23 mouse cellular contexts compared by ENCODE assay signal in genomic region chr17:35175382-35175781, GRCm38 (mm10). TPM values are rescaled to one million over a fixed set of nuclear protein-coding genes. Genes with fewer than 3 reads are reported as not detected.
DNase-seq lines count a peak whose midpoint lies in the region; ATAC-seq and TF ChIP-seq lines count a peak whose summit lies in the region.
"Had no signal": no experiment of that assay in that cellular context is flagged by ENCODE, and none has a peak within 500 bp of the region (broad histone marks: within the 10 kb centered on the region; RNA-seq: fewer than 3 reads in every experiment).

No protein-coding gene starts in this region.

- ATAC-seq in midbrain, embryonic 13.5 days: no peak
- ATAC-seq in midbrain, embryonic 15.5 days (replicated peaks): no peak
- no peak for ATAC-seq in erythroid progenitor cell, adult 5-6 weeks (replicated peaks; ENCODE audit: low FRiP score, poor library complexity, severe bottlenecking)
- ATAC-seq: forebrain, embryonic 16.5 days; hindbrain, embryonic 16.5 days had no signal

- no peak for TF ChIP-seq CTCF in testis, adult 2 months (IDR thresholded peaks at IDR 0.05; ENCODE audit: control insufficient read depth, insufficient read depth, insufficient replicate concordance, low read depth, low read length)

- no peak for DNase-seq in testis, postnatal 14 days (ENCODE audit: low spot score)
- DNase-seq in induced T-regulatory cell, adult 2 months (ENCODE audit: low read depth): peak; percentile 54
- no peak for DNase-seq in left cerebral cortex, adult 18-20 months (ENCODE audit: low spot score in 2 of 2)
- DNase-seq: adrenal gland, adult 2 months; adrenal gland, postnatal 25 days; cerebellum, adult 2 months; cerebellum, postnatal 10 days; gastrocnemius, postnatal 10 days; heart, adult 18-20 months; heart, postnatal 10 days; heart, postnatal 4 days had no signal

- TF ChIP-seq POLR2A in testis, adult 2 months (IDR thresholded peaks at IDR 0.05; ENCODE audit: control insufficient read depth, low read depth, low read length): no peak

- no peak overlapping the region for H3K4me2 ChIP-seq in midbrain, embryonic 13.5 days (replicated peaks)
- H3K4me2 ChIP-seq in midbrain, embryonic 15.5 days: no peak overlapping the region
- H3K4me2 ChIP-seq: forebrain, embryonic 12.5 days; hindbrain, embryonic 12.5 days had no signal

- H3K9ac ChIP-seq in midbrain, embryonic 13.5 days (replicated peaks): 0 out of 2 replicates have a peak overlapping the region, but pooled peaks have one; percentile 1
- H3K9ac ChIP-seq in midbrain, embryonic 15.5 days: no peak overlapping the region
- H3K9ac ChIP-seq: forebrain, embryonic 12.5 days; hindbrain, embryonic 12.5 days had no signal

- no peaks in the 10 kb centered on the region for H3K4me1 ChIP-seq in midbrain, embryonic 13.5 days (replicated peaks)
- H3K4me1 ChIP-seq in midbrain, embryonic 15.5 days: no peaks in the 10 kb centered on the region
- no peaks in the 10 kb centered on the region for H3K4me1 ChIP-seq in testis, adult 2 months (ENCODE audit: control insufficient read depth, insufficient read depth, low read length)
- H3K4me1 ChIP-seq: forebrain, embryonic 12.5 days; hindbrain, embryonic 12.5 days had no signal

- no peaks in the 10 kb centered on the region for H3K36me3 ChIP-seq in midbrain, embryonic 13.5 days
- no peaks in the 10 kb centered on the region for H3K36me3 ChIP-seq in midbrain, embryonic 15.5 days (replicated peaks)
- no peaks in the 10 kb centered on the region for H3K36me3 ChIP-seq in testis, adult 2 months (ENCODE audit: control insufficient read depth, insufficient read depth, low read length)
- H3K36me3 ChIP-seq: forebrain, embryonic 12.5 days; heart, embryonic 10.5 days; hindbrain, embryonic 12.5 days had no signal

- 65% methylated on average over 6 of the region's 6 CpGs for WGBS in midbrain, embryonic 13.5 days
- 49% methylated on average over 6 of the region's 6 CpGs for WGBS in midbrain, embryonic 15.5 days

- no peaks in the 10 kb centered on the region for H3K9me3 ChIP-seq in midbrain, embryonic 13.5 days
- no peaks in the 10 kb centered on the region for H3K9me3 ChIP-seq in midbrain, embryonic 15.5 days
- H3K9me3 ChIP-seq: forebrain, embryonic 12.5 days; heart, embryonic 10.5 days; hindbrain, embryonic 12.5 days had no signal

- H3K4me3 ChIP-seq in midbrain, embryonic 13.5 days (replicated peaks): no peak overlapping the region
- no peak overlapping the region for H3K4me3 ChIP-seq in midbrain, embryonic 15.5 days
- H3K4me3 ChIP-seq in testis, adult 2 months (ENCODE audit: control insufficient read depth, low read depth, low read length): peak overlapping the region; percentile 94
- H3K4me3 ChIP-seq: forebrain, embryonic 12.5 days; heart, embryonic 10.5 days; hindbrain, embryonic 12.5 days had no signal

- no peak overlapping the region for H3K27ac ChIP-seq in midbrain, embryonic 13.5 days
- H3K27ac ChIP-seq in midbrain, embryonic 15.5 days: no peak overlapping the region
- peak overlapping the region; percentile 80 for H3K27ac ChIP-seq in testis, adult 2 months (ENCODE audit: control insufficient read depth, insufficient read depth, low read depth, low read length)
- H3K27ac ChIP-seq: forebrain, embryonic 12.5 days; heart, embryonic 10.5 days; hindbrain, embryonic 12.5 days had no signal

- H3K27me3 ChIP-seq in midbrain, embryonic 13.5 days: peaks cover 3% of the 10 kb centered on the region; the same call in 1 of the 2 replicates
- no peaks in the 10 kb centered on the region for H3K27me3 ChIP-seq in midbrain, embryonic 15.5 days (replicated peaks)
- H3K27me3 ChIP-seq in testis, adult 2 months (ENCODE audit: control insufficient read depth, insufficient read depth, low read length): no peaks in the 10 kb centered on the region

RNA-seq across cellular contexts. Expression of gene Aif1, which starts 0.5 kb away (rescaled TPM):
- polyA plus RNA-seq in midbrain, embryonic 13.5 days (2015; fragmentation: Nextera tagmentation; extraction: Ambion mirVana): 4.9 and 7.0 TPM in 2 replicates
- polyA plus RNA-seq in midbrain, embryonic 15.5 days (2015; fragmentation: Nextera tagmentation; extraction: Ambion mirVana): 7.3 and 8.2 TPM in 2 replicates
- 435 and 444 TPM in 2 replicates for polyA plus RNA-seq in testis, adult 2 months (2012; rRNA removed)
- total RNA-seq in erythroid progenitor cell, adult 5-6 weeks (2015; ENCODE audit: low replicate concordance): 14.1 and 28.1 TPM in 2 replicates
- 3.3 and 32.3 TPM in 2 replicates for total RNA-seq in erythroid progenitor cell, adult 5-6 weeks (2017; ENCODE audit: low replicate concordance)
- 10 to 100 TPM in 1 of 2 experiments, 1 to 10 TPM in 1; 8.6 to 11.6 TPM for total RNA-seq in left cerebral cortex, adult 18-20 months (2021)
- polyA plus RNA-seq: C2C12 had no signal

RNA-seq across cellular contexts. Expression of gene Prrc2a, which starts 10.7 kb away (rescaled TPM):
- 209 and 228 TPM in 2 replicates for polyA plus RNA-seq in midbrain, embryonic 13.5 days (2015; fragmentation: Nextera tagmentation; extraction: Ambion mirVana)
- polyA plus RNA-seq in midbrain, embryonic 15.5 days (2015; fragmentation: Nextera tagmentation; extraction: Ambion mirVana): 188 and 203 TPM in 2 replicates
- polyA plus RNA-seq in testis, adult 2 months (2012; rRNA removed): 515 and 563 TPM in 2 replicates
- total RNA-seq in erythroid progenitor cell, adult 5-6 weeks (2015; ENCODE audit: low replicate concordance): 227 and 234 TPM in 2 replicates
- total RNA-seq in erythroid progenitor cell, adult 5-6 weeks (2017; ENCODE audit: low replicate concordance): 42.0 and 64.3 TPM in 2 replicates
- total RNA-seq in left cerebral cortex, adult 18-20 months (2021): 100 to 1,000 TPM; 270 to 288 TPM

RNA-seq across cellular contexts. Expression of gene Lst1, which starts 12.9 kb away (rescaled TPM):
- polyA plus RNA-seq in midbrain, embryonic 13.5 days (2015; fragmentation: Nextera tagmentation; extraction: Ambion mirVana): 4.8 and 7.1 TPM in 2 replicates
- 7.6 and 9.2 TPM in 2 replicates for polyA plus RNA-seq in midbrain, embryonic 15.5 days (2015; fragmentation: Nextera tagmentation; extraction: Ambion mirVana)
- 0.65 and 1.3 TPM in 2 replicates for polyA plus RNA-seq in testis, adult 2 months (2012; rRNA removed)
- 34.2 and 66.2 TPM in 2 replicates for total RNA-seq in erythroid progenitor cell, adult 5-6 weeks (2015; ENCODE audit: low replicate concordance)
- 48.4 and 53.5 TPM in 2 replicates for total RNA-seq in erythroid progenitor cell, adult 5-6 weeks (2017; ENCODE audit: low replicate concordance)
- total RNA-seq in left cerebral cortex, adult 18-20 months (2021): 1 to 10 TPM; 6.0 to 6.9 TPM

RNA-seq across cellular contexts. Expression of gene Ltb, which starts 18.9 kb away (rescaled TPM):
- 0.35 and 0.76 TPM in 2 replicates for polyA plus RNA-seq in midbrain, embryonic 13.5 days (2015; fragmentation: Nextera tagmentation; extraction: Ambion mirVana)
- 0.58 and 0.78 TPM in 2 replicates for polyA plus RNA-seq in midbrain, embryonic 15.5 days (2015; fragmentation: Nextera tagmentation; extraction: Ambion mirVana)
- polyA plus RNA-seq in testis, adult 2 months (2012; rRNA removed): 0.86 and 0.87 TPM in 2 replicates
- 1.8 and 8.0 TPM in 2 replicates for total RNA-seq in erythroid progenitor cell, adult 5-6 weeks (2015; ENCODE audit: low replicate concordance)
- total RNA-seq in erythroid progenitor cell, adult 5-6 weeks (2017; ENCODE audit: low replicate concordance): 0.30 and 10.0 TPM in 2 replicates
- under 1 TPM; 0.79 to 0.80 TPM for total RNA-seq in left cerebral cortex, adult 18-20 months (2021)
- polyA plus RNA-seq: C2C12; forebrain, embryonic 12.5 days had no signal

RNA-seq across cellular contexts. Expression of gene Tnf, which starts 26.4 kb away (rescaled TPM):
- not detected in 2 replicates for polyA plus RNA-seq in midbrain, embryonic 13.5 days (2015; fragmentation: Nextera tagmentation; extraction: Ambion mirVana)
- not detected in 2 replicates for polyA plus RNA-seq in midbrain, embryonic 15.5 days (2015; fragmentation: Nextera tagmentation; extraction: Ambion mirVana)
- 0.07 TPM in 1 of 2 replicates, not detected in the other for polyA plus RNA-seq in testis, adult 2 months (2012; rRNA removed)
- total RNA-seq in erythroid progenitor cell, adult 5-6 weeks (2015; ENCODE audit: low replicate concordance): 9.6 and 12.6 TPM in 2 replicates
- total RNA-seq in erythroid progenitor cell, adult 5-6 weeks (2017; ENCODE audit: low replicate concordance): 0.90 and 3.2 TPM in 2 replicates
- total RNA-seq in left cerebral cortex, adult 18-20 months (2021): not detected
- polyA plus RNA-seq: C2C12; cerebellum, adult 2 months; embryonic facial prominence, embryonic 11.5 days; forebrain, embryonic 12.5 days; forebrain, embryonic 16.5 days; heart, embryonic 14.5 days; hindbrain, embryonic 16.5 days had no signal

Comparison
In these comparisons a context has a peak if more than half of its experiments do, and no peak if none do; other contexts are left out.
1. RNA of gene Aif1, which starts 0.5 kb away (polyA plus RNA-seq): 435 to 444 TPM in testis, adult 2 months; 7.3 to 8.2 TPM in midbrain, embryonic 15.5 days and 4.9 to 7.0 TPM in midbrain, embryonic 13.5 days; every median in the first group is over 10 times any median in the second.